Mouse (Mus musculus) neural tube, embryonic 13.5 days (tissue): ENCODE results near the gene Primpol. TPM values are rescaled to one million over a fixed set of nuclear protein-coding genes. Genes with fewer than 3 reads are reported as not detected.

Source experiments
- ATAC-seq: fragments of 200-750 bp; cut with Nextera tagmentation; 2 replicates; pipeline ENCODE4 v1.8.0; 2017; ENCODE audit warnings: low read depth, mild to moderate bottlenecking, moderate TSS enrichment, moderate library complexity
- H3K27ac ChIP-seq: fragments of 300-500 bp; sonication (generic); replicated peaks from 2 replicates; pipeline ENCODE4 v1.5.1; 2015; ENCODE audit warnings: moderate library complexity, mild to moderate bottlenecking, inconsistent platforms
- H3K27me3 ChIP-seq: fragments of 300-500 bp; sonication (generic); 2 replicates; pipeline ENCODE4 v1.6.1; 2015; ENCODE audit warnings: mild to moderate bottlenecking, inconsistent platforms
- H3K36me3 ChIP-seq: fragments of 300-500 bp; sonication (generic); 2 replicates; pipeline ENCODE4 v1.6.1; 2015; ENCODE audit warnings: mild to moderate bottlenecking, inconsistent platforms
- H3K4me1 ChIP-seq: fragments of 300-500 bp; sonication (generic); replicated peaks from 2 replicates; pipeline ENCODE4 v1.6.1; 2015; ENCODE audit warnings: inconsistent platforms
- H3K4me2 ChIP-seq: fragments of 300-500 bp; sonication (generic); 2 replicates; pipeline ENCODE4 v1.6.1; 2015; ENCODE audit warnings: inconsistent platforms, mild to moderate bottlenecking, moderate library complexity
- H3K4me3 ChIP-seq: fragments of 300-500 bp; sonication (generic); 2 replicates; pipeline ENCODE4 v1.5.1; 2015; ENCODE audit warnings: mild to moderate bottlenecking, inconsistent platforms
- H3K9ac ChIP-seq: fragments of 300-500 bp; sonication (generic); 2 replicates; pipeline ENCODE4 v1.6.1; 2015; ENCODE audit warnings: moderate library complexity, mild to moderate bottlenecking, inconsistent platforms
- H3K9me3 ChIP-seq: fragments of 300-500 bp; sonication (generic); 2 replicates; pipeline ENCODE4 v1.6.1; 2016; ENCODE audit warnings: inconsistent platforms
- WGBS: fragments of 180-500 bp; shearing (Covaris S2); methylation state at CpG from one replicate; pipeline ENCODE4 v1.1.7; 2015; 5-methylcytosine and 5-hydroxymethylcytosine counted together
- polyA plus RNA-seq: library from polyadenylated mRNA; unstranded; fragments of >200 nt; fragmentation: Nextera tagmentation; extraction: Ambion mirVana; gene quantifications from 2 replicates; pipeline ENCODE4 v1.2.1, GENCODE M21; 2015

Primpol gene
- polyA plus RNA-seq, 1 experiment from 2014 or later, result 8.0 TPM

- WGBS, result 83% methylated on average over 8 of the region's 8 CpGs
- Histone ChIP-seq H3K4me1 (no peaks in the 10 kb centered on the region), H3K9ac (no peak overlapping the region), H3K4me2 (no peak overlapping the region), H3K4me3 (no peak overlapping the region), H3K27ac (no peak overlapping the region), H3K9me3 (no peaks in the 10 kb centered on the region), H3K36me3 (peaks cover 8% of the 10 kb centered on the region; the same call in 1 of the 2 replicates), H3K27me3 (no peaks in the 10 kb centered on the region)
- ATAC-seq, result no peak
Observed at GRCm38 (mm10) chr8:46526098-46526497, 90.9 kb downstream of the Primpol start.

Other genes with a start within 250 kb of the Primpol start
- 13.2 and 17.7 TPM in 2 replicates for gene Acsl1, start 146.2 kb downstream of the Primpol start, polyA plus RNA-seq
- 7.1 and 10.3 TPM in 2 replicates for gene Cenpu, start 65.2 kb downstream of the Primpol start, polyA plus RNA-seq
- gene Casp3, start 79 bp upstream of the Primpol start, polyA plus RNA-seq, result 213 and 218 TPM in 2 replicates
- gene Irf2, start 122.5 kb upstream of the Primpol start, polyA plus RNA-seq, result 11.6 and 13.5 TPM in 2 replicates